Mouse (Mus musculus) liver, embryonic 16.5 days (tissue): ENCODE data around the gene Slc1a2. TPM values are rescaled to one million over a fixed set of nuclear protein-coding genes. Genes with fewer than 3 reads are reported as not detected.

Experiments
- ATAC-seq: fragments of 200-750 bp; cut with Nextera tagmentation; 2 replicates; pipeline ENCODE4 v1.8.0; 2017; ENCODE audit warnings: low read depth, mild to moderate bottlenecking, moderate number of reproducible peaks, moderate library complexity
- H3K27ac ChIP-seq: fragments of 300-500 bp; sonication (generic); 2 replicates; pipeline ENCODE4 v1.5.1; 2014; ENCODE audit warnings: mild to moderate bottlenecking, low read length
- H3K27me3 ChIP-seq: fragments of 300-500 bp; sonication (generic); 2 replicates; pipeline ENCODE4 v1.6.1; 2014; ENCODE audit warnings: low read depth, low read length, mixed read lengths; ENCODE audit not compliant: control insufficient read depth, insufficient read depth
- H3K36me3 ChIP-seq: fragments of 300-500 bp; sonication (generic); 2 replicates; pipeline ENCODE4 v1.6.1; 2014; ENCODE audit warnings: mild to moderate bottlenecking; ENCODE audit not compliant: control insufficient read depth, insufficient read depth
- H3K4me1 ChIP-seq: fragments of 300-500 bp; sonication (generic); 2 replicates; pipeline ENCODE4 v1.6.1; 2014; ENCODE audit warnings: low read depth, low read length, mixed read lengths; ENCODE audit not compliant: control insufficient read depth
- H3K4me2 ChIP-seq: fragments of 300-500 bp; sonication (generic); 2 replicates; pipeline ENCODE4 v1.6.1; 2014; ENCODE audit warnings: low read depth, low read length, mixed read lengths
- H3K4me3 ChIP-seq: fragments of 300-500 bp; sonication (generic); 2 replicates; pipeline ENCODE4 v1.5.1; 2014; ENCODE audit warnings: low read depth, mild to moderate bottlenecking, low read length
- H3K9ac ChIP-seq: fragments of 300-500 bp; sonication (generic); 2 replicates; pipeline ENCODE4 v1.6.1; 2014; ENCODE audit warnings: low read depth, low read length
- H3K9me3 ChIP-seq: fragments of 300-500 bp; sonication (generic); replicated peaks from 2 replicates; pipeline ENCODE4 v1.6.1; 2016; ENCODE audit warnings: low read length; ENCODE audit not compliant: control insufficient read depth
- WGBS: fragments of 180-500 bp; shearing (Covaris S2); extraction: QIAGEN DNeasy Blood & Tissue Kit; methylation state at CpG from one replicate; pipeline ENCODE4 v1.1.7; 2014; ENCODE audit not compliant: insufficient replicate concordance; 5-methylcytosine and 5-hydroxymethylcytosine counted together
- polyA plus RNA-seq: library from polyadenylated mRNA; unstranded; fragments of >200 nt; fragmentation: Nextera tagmentation; extraction: Ambion mirVana; gene quantifications from 2 replicates; pipeline ENCODE4 v1.2.1, GENCODE M21; 2015

Slc1a2 gene
- polyA plus RNA-seq, 1 experiment from 2014 or later: 1.5 TPM

- Histone ChIP-seq H3K4me3 (peak overlapping the region; percentile 51), H3K9me3 (no peaks in the 10 kb centered on the region), H3K4me2 (peak overlapping the region; percentile 61), H3K9ac (no peak overlapping the region), H3K4me1 (no peaks in the 10 kb centered on the region), H3K27ac (no peak overlapping the region), H3K27me3 (peaks cover 44% of the 10 kb centered on the region), H3K36me3 (no peaks in the 10 kb centered on the region)
- ATAC-seq: no peak
- under 1% methylated on average over 79 of the region's 80 CpGs for WGBS
These were observed 432 bp downstream of the Slc1a2 start for GRCm38 (mm10) chr2:102658661-102659520.

- no peaks in the 10 kb centered on the region for H3K4me1 ChIP-seq
- no peaks in the 10 kb centered on the region for H3K36me3 ChIP-seq
- no peaks in the 10 kb centered on the region for H3K9me3 ChIP-seq
- ATAC-seq: no peak
- H3K27me3 ChIP-seq: peaks cover 44% of the 10 kb centered on the region
- H3K4me2 ChIP-seq: peak overlapping the region; percentile 61
- no peak overlapping the region for H3K9ac ChIP-seq
- H3K27ac ChIP-seq: no peak overlapping the region
- WGBS: 3% methylated on average over 10 of the region's 10 CpGs
- peak overlapping the region; percentile 51 for H3K4me3 ChIP-seq
These were observed 1.0 kb downstream of the Slc1a2 start for GRCm38 (mm10) chr2:102659521-102659830.

GRCm38 (mm10) chr2:102661052-102661451, 2.6 kb downstream of the Slc1a2 start:
- Histone ChIP-seq H3K9me3 (no peaks in the 10 kb centered on the region), H3K4me1 (no peaks in the 10 kb centered on the region), H3K4me2 (no peak overlapping the region), H3K4me3 (no peak overlapping the region), H3K9ac (no peak overlapping the region), H3K27me3 (peaks cover 44% of the 10 kb centered on the region), H3K36me3 (no peaks in the 10 kb centered on the region), H3K27ac (no peak overlapping the region)
- 37% methylated on average over 2 of the region's 2 CpGs for whole genome bisulfite sequencing
- no peak for ATAC-seq

DNA sequence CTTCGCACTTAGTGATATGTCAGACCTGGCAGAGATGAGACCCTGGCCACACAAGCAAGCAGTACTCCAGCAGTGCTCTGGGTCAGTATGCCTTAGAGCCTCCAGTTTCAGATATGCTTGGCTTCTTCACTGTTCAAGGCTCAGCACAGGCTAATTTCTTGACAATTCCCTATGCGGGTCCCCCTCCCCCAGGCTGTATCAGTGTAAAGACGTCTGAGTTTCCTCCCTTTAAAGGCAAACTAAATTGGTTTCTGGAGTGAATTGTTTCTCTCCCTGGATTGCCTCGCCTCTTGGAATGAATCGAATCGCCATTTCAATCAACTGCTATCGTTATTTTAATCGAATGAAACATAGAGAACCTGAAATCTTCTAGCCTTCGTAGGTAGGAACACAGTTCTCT, 4.5 kb downstream of the Slc1a2 start:
- H3K4me2 ChIP-seq: no peak overlapping the region
- no peaks in the 10 kb centered on the region for H3K9me3 ChIP-seq
- H3K4me1 ChIP-seq: no peaks in the 10 kb centered on the region
- WGBS: 46% methylated on average over 9 of the region's 9 CpGs
- no peak for ATAC-seq
- H3K9ac ChIP-seq: no peak overlapping the region
- H3K36me3 ChIP-seq: no peaks in the 10 kb centered on the region
- peaks cover 35% of the 10 kb centered on the region for H3K27me3 ChIP-seq
- H3K27ac ChIP-seq: no peak overlapping the region
- no peak overlapping the region for H3K4me3 ChIP-seq

DNA sequence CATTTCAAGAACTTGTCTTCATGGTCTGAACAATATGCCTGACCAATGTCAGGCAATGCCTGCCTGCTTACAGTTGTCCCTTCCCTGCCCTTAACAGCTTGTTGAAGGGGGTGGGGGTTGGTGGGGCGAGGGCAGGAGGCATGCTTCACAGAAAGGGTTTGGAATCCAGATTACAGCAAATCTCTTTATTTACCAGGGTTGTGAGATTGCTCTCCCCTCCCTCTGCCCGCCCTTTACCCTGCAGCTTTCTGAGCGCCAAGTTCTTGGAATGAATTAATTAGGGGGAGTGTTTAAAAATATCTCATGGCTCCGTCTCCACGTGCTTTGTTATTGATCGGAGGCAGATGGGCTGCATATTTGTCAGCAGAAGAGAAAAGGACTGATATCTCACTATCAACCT, 4.9 kb downstream of the Slc1a2 start:
- Histone ChIP-seq H3K27me3 (peaks cover 31% of the 10 kb centered on the region), H3K4me1 (no peaks in the 10 kb centered on the region), H3K4me2 (no peak overlapping the region), H3K27ac (no peak overlapping the region), H3K4me3 (no peak overlapping the region), H3K9ac (no peak overlapping the region), H3K36me3 (no peaks in the 10 kb centered on the region), H3K9me3 (no peaks in the 10 kb centered on the region)
- ATAC-seq: no peak
- 40% methylated on average over 6 of the region's 6 CpGs for WGBS

GRCm38 (mm10) chr2:102663865-102664264, 5.4 kb downstream of the Slc1a2 start:
- Histone ChIP-seq H3K4me3 (no peak overlapping the region), H3K4me1 (no peaks in the 10 kb centered on the region), H3K9me3 (no peaks in the 10 kb centered on the region), H3K9ac (no peak overlapping the region), H3K27ac (no peak overlapping the region), H3K27me3 (peaks cover 25% of the 10 kb centered on the region), H3K36me3 (no peaks in the 10 kb centered on the region), H3K4me2 (no peak overlapping the region)
- WGBS: 52% methylated on average over 3 of the region's 3 CpGs
- no peak for ATAC-seq

DNA sequence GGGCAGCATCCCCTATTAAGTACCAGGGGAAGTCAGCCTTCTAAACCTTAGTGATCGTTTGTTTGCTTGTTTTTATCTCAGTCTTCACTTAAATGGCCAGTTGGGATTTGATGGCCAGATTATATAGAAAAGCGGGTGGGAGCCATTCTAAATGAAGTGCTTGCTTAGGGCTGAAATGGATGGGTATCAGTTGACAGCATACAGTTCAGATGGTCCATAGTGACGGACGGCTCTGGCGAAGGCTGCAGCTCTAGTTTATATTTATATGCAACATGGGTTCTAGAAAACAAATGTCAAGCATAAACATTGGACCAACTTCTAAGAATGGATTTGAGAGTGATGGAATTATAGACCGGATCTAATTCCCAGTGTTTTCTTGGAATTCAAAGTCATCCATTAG, 9.5 kb downstream of the Slc1a2 start:
- H3K4me3 ChIP-seq: no peak overlapping the region
- no peak overlapping the region for H3K9ac ChIP-seq
- no peak for ATAC-seq
- H3K27ac ChIP-seq: no peak overlapping the region
- no peak overlapping the region for H3K4me2 ChIP-seq
- no peaks in the 10 kb centered on the region for H3K27me3 ChIP-seq
- H3K4me1 ChIP-seq: no peaks in the 10 kb centered on the region
- H3K36me3 ChIP-seq: no peaks in the 10 kb centered on the region
- no peaks in the 10 kb centered on the region for H3K9me3 ChIP-seq
- 49% methylated on average over 6 of the region's 6 CpGs for WGBS

DNA sequence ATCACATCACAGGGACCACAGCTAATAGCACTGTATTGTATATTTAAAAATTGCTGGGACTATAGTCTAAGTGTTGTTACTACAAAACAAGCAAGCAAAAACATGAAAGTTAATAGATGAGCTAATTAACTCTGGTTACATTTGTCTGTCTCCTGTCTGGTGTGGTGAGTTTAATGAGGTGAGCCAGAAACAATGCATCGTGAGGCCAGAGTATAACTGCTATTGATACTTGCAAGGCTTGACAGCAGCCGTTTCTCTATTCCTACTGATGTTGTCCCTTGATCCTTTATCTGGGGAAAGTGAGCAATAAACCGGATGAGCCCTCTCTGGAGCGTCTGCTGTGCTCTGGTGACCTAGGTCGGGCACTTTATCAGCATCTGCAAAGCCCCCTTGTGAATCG, 11.1 kb downstream of the Slc1a2 start:
- Histone ChIP-seq H3K9ac (no peak overlapping the region), H3K4me2 (no peak overlapping the region), H3K27me3 (no peaks in the 10 kb centered on the region), H3K9me3 (no peaks in the 10 kb centered on the region), H3K36me3 (no peaks in the 10 kb centered on the region), H3K4me1 (no peaks in the 10 kb centered on the region), H3K27ac (no peak overlapping the region), H3K4me3 (no peak overlapping the region)
- no peak for ATAC-seq
- WGBS: 21% methylated on average over 6 of the region's 6 CpGs

DNA sequence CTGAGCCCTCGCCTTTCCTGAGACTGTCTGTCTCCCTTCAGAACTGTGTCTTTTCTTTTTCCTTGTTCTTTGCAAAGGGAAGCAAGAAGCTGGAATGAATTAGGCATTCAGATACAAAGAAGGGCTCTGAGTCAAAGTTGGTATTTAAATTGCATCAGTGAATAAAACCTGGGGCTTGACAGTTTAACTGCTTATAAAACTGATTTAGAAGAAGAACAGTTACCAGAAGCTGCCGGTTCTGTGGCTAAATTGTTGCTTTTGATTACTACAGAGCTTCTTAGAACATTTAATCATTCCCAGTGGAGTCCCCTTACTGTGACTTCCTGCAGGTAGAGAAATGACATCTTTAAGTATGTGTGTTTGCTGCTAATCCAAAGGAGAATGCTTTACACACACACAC, 16.1 kb downstream of the Slc1a2 start:
- Histone ChIP-seq H3K4me1 (no peaks in the 10 kb centered on the region), H3K4me3 (no peak overlapping the region), H3K9me3 (no peaks in the 10 kb centered on the region), H3K9ac (no peak overlapping the region), H3K27ac (no peak overlapping the region), H3K27me3 (no peaks in the 10 kb centered on the region), H3K36me3 (no peaks in the 10 kb centered on the region), H3K4me2 (no peak overlapping the region)
- WGBS: 56% methylated on average over 2 of the region's 2 CpGs
- no peak for ATAC-seq
